Mouse (Mus musculus): Measurements from ENCODE around the gene Glcci1. TPM values are rescaled to one million over a fixed set of nuclear protein-coding genes. Genes with fewer than 3 reads are reported as not detected.

Gene Glcci1
- 10 to 100 TPM; 25.3 to 33.5 TPM for total RNA-seq (2021)
- long read RNA-seq, experiment 1, partial matches to known transcripts: 3 of 3 reads
- long read RNA-seq, experiment 1, other reads (novel, unspliced or antisense): 0 of 3 reads
- long read RNA-seq, experiment 2, full-length matches to known transcripts: 1 of 4 reads
- long read RNA-seq, experiment 2, partial matches to known transcripts: 0 of 4 reads
- long read RNA-seq, experiment 2, other reads (novel, unspliced or antisense): 3 of 4 reads

GRCm38 (mm10) chr6:8509551-8509950, at the start of gene Glcci1:
TSS of gene Glcci1 (plus strand) at chr6:8509600.
- DNase-seq (ENCODE audit: low spot score in 2 of 2): peak; percentile 70 to 74

GRCm38 (mm10) chr6:8462447-8462846, 47.0 kb upstream of the Glcci1 start:
- DNase-seq (ENCODE audit: low spot score in 2 of 2): no peak

- no peak for DNase-seq (ENCODE audit: low spot score in 2 of 2)
Observed at GRCm38 (mm10) chr6:8465388-8465787, 44.0 kb upstream of the Glcci1 start.

- no peak for DNase-seq (ENCODE audit: low spot score in 2 of 2)
Observed at GRCm38 (mm10) chr6:8465985-8466384, 43.4 kb upstream of the Glcci1 start.

- no peak for DNase-seq (ENCODE audit: low spot score in 2 of 2)
Observed at GRCm38 (mm10) chr6:8467667-8468337, 41.6 kb upstream of the Glcci1 start.

GRCm38 (mm10) chr6:8469918-8470317, 39.5 kb upstream of the Glcci1 start:
- no peak for DNase-seq (ENCODE audit: low spot score in 2 of 2)

- DNase-seq (ENCODE audit: low spot score in 2 of 2): no peak
Observed at GRCm38 (mm10) chr6:8472125-8472524, 37.3 kb upstream of the Glcci1 start.

GRCm38 (mm10) chr6:8472915-8473314, 36.5 kb upstream of the Glcci1 start:
- no peak for DNase-seq (ENCODE audit: low spot score in 2 of 2)

- no peak for DNase-seq (ENCODE audit: low spot score in 2 of 2)
Observed at GRCm38 (mm10) chr6:8473498-8473897, 35.9 kb upstream of the Glcci1 start.

GRCm38 (mm10) chr6:8474316-8474715, 35.1 kb upstream of the Glcci1 start:
- DNase-seq (ENCODE audit: low spot score in 2 of 2): no peak

GRCm38 (mm10) chr6:8474820-8475219, 34.6 kb upstream of the Glcci1 start:
- no peak for DNase-seq (ENCODE audit: low spot score in 2 of 2)

GRCm38 (mm10) chr6:8479176-8479575, 30.2 kb upstream of the Glcci1 start:
- DNase-seq (ENCODE audit: low spot score in 2 of 2): no peak

GRCm38 (mm10) chr6:8484437-8485275, 24.7 kb upstream of the Glcci1 start:
- DNase-seq (ENCODE audit: low spot score in 2 of 2): no peak

- DNase-seq (ENCODE audit: low spot score in 2 of 2): no peak
Observed at GRCm38 (mm10) chr6:8485414-8486175, 23.8 kb upstream of the Glcci1 start.

GRCm38 (mm10) chr6:8486391-8487043, 22.9 kb upstream of the Glcci1 start:
- DNase-seq (ENCODE audit: low spot score in 2 of 2): no peak

- no peak for DNase-seq (ENCODE audit: low spot score in 2 of 2)
Observed at GRCm38 (mm10) chr6:8487044-8487853, 22.2 kb upstream of the Glcci1 start.

GRCm38 (mm10) chr6:8488249-8488648, 21.2 kb upstream of the Glcci1 start:
- no peak for DNase-seq (ENCODE audit: low spot score in 2 of 2)

- no peak for DNase-seq (ENCODE audit: low spot score in 2 of 2)
Observed at GRCm38 (mm10) chr6:8489266-8489665, 20.1 kb upstream of the Glcci1 start.

- DNase-seq (ENCODE audit: low spot score in 2 of 2): no peak
Observed at GRCm38 (mm10) chr6:8489938-8490585, 19.3 kb upstream of the Glcci1 start.

All from adrenal gland, adult 18-20 months (tissue).